Mouse (Mus musculus) layer of hippocampus, adult 9-11 months (tissue): ENCODE measurements at regions not wholly inside any gene's neighbourhood (a gene's known extent, or its start where the extent isn't known, plus 50 kb on each side); places are given as distances from the start of the nearest gene placed in this dataset.

ENCODE experiments used
- DNase-seq: peaks from one replicate; pipeline ENCODE4 v3.0.0; 2022

- no peak for DNase-seq
Observed at GRCm38 (mm10) chr1:61137210-61137885, 159.6 kb downstream of the Icos start.

- DNase-seq: no peak
Observed at GRCm38 (mm10) chr1:61137954-61138353, 160.2 kb downstream of the Icos start.

- DNase-seq: peak; percentile 49
Observed at GRCm38 (mm10) chr1:61139291-61139983, 161.7 kb downstream of the Icos start.

GRCm38 (mm10) chr1:61139984-61140648 lies 162.4 kb downstream of the Icos start:
- DNase-seq: no peak

GRCm38 (mm10) chr1:61140870-61141591 lies 163.3 kb downstream of the Icos start:
- DNase-seq: no peak

GRCm38 (mm10) chr1:61141592-61141930 lies 163.8 kb downstream of the Icos start:
- DNase-seq: no peak

- DNase-seq: no peak
Observed at GRCm38 (mm10) chr1:61141952-61142351, 164.2 kb downstream of the Icos start.

GRCm38 (mm10) chr1:61143030-61143753 lies 165.5 kb downstream of the Icos start:
- no peak for DNase-seq

GRCm38 (mm10) chr1:61143754-61144066 lies 166.0 kb downstream of the Icos start:
- no peak for DNase-seq

- no peak for DNase-seq
Observed at GRCm38 (mm10) chr1:61145013-61145412, 167.3 kb downstream of the Icos start.

GRCm38 (mm10) chr1:61145572-61145971 lies 167.8 kb downstream of the Icos start:
- no peak for DNase-seq

- DNase-seq: no peak
Observed at GRCm38 (mm10) chr1:61146222-61146723, 168.5 kb downstream of the Icos start.

- no peak for DNase-seq
Observed at GRCm38 (mm10) chr1:61151742-61152141, 174.0 kb downstream of the Icos start.

- no peak for DNase-seq
Observed at GRCm38 (mm10) chr1:61152157-61152556, 174.4 kb downstream of the Icos start.

- DNase-seq: no peak
Observed at GRCm38 (mm10) chr1:61154216-61154615, 176.5 kb downstream of the Icos start.

GRCm38 (mm10) chr1:61157271-61157670 lies 179.5 kb downstream of the Icos start:
- DNase-seq: no peak

GRCm38 (mm10) chr1:61160505-61160904 lies 182.8 kb downstream of the Icos start:
- no peak for DNase-seq

- no peak for DNase-seq
Observed at GRCm38 (mm10) chr1:61164271-61164670, 186.5 kb downstream of the Icos start.

GRCm38 (mm10) chr1:61171941-61172340 lies 194.2 kb downstream of the Icos start:
- DNase-seq: no peak

- DNase-seq: no peak
Observed at GRCm38 (mm10) chr1:61172946-61173345, 195.2 kb downstream of the Icos start.

- no peak for DNase-seq
Observed at GRCm38 (mm10) chr1:61175239-61175638, 197.5 kb downstream of the Icos start.

- DNase-seq: no peak
Observed at GRCm38 (mm10) chr1:61179461-61179860, 201.7 kb downstream of the Icos start.
